Mouse (Mus musculus) MEL (cell line): ENCODE measurements around the gene Alox12e. TPM values are rescaled to one million over a fixed set of nuclear protein-coding genes. Genes with fewer than 3 reads are reported as not detected.

Experiments used
- DNase-seq: peaks from one replicate; pipeline ENCODE4 v3.0.0; 2011; ENCODE audit warnings: low read depth, low spot score
- H3K27ac ChIP-seq: 2 replicates; pipeline ENCODE4 v1.5.1; 2012; ENCODE audit warnings: low read depth, mild to moderate bottlenecking, control low read depth, low read length, moderate library complexity; ENCODE audit not compliant: control insufficient read depth
- H3K27me3 ChIP-seq, 2 experiments: fragments of 150-350 bp in 1 of 2; sonication (generic) in 1 of 2; 2 replicates each; pipeline ENCODE4 v1.6.1; 2012; ENCODE audit warnings: low read length in 2 of 2, mild to moderate bottlenecking in 2 of 2, improper control_type of control experiment in 1 of 2, moderate library complexity in 1 of 2; ENCODE audit not compliant: insufficient read depth in 2 of 2, control insufficient read depth in 1 of 2
- H3K36me3 ChIP-seq, 2 experiments: 2 replicates each; pipeline ENCODE4 v1.6.1; 2012 to 2014; ENCODE audit warnings: low read length in 2 of 2, improper control_type of control experiment in 1 of 2, inconsistent platforms in 1 of 2, mild to moderate bottlenecking in 1 of 2; ENCODE audit not compliant: insufficient read depth in 2 of 2, control insufficient read depth in 1 of 2
- H3K4me1 ChIP-seq, 2 experiments: fragments of 150-350 bp in 1 of 2; sonication (generic) in 1 of 2; 2 replicates each; pipeline ENCODE4 v1.6.1; 2012; ENCODE audit warnings: low read length in 2 of 2, improper control_type of control experiment in 1 of 2, mild to moderate bottlenecking in 1 of 2; ENCODE audit not compliant: insufficient read depth in 2 of 2, control insufficient read depth in 1 of 2
- H3K4me3 ChIP-seq, 2 experiments: fragments of 150-350 bp in 1 of 2; sonication (generic) in 1 of 2; 2 replicates each; pipeline ENCODE4 v1.5.1; 2012; ENCODE audit warnings: low read depth in 2 of 2, low read length in 2 of 2, mild to moderate bottlenecking in 2 of 2, moderate library complexity in 2 of 2, control low read depth in 1 of 2, improper control_type of control experiment in 1 of 2; ENCODE audit not compliant: control insufficient read depth in 1 of 2, insufficient read depth in 1 of 2
- H3K79me2 ChIP-seq: 2 replicates; pipeline ENCODE4 v1.6.1; 2012; ENCODE audit warnings: mild to moderate bottlenecking, low read length, moderate library complexity; ENCODE audit not compliant: control insufficient read depth, poor library complexity, insufficient read depth
- H3K9ac ChIP-seq: 2 replicates; pipeline ENCODE4 v1.6.1; 2012; ENCODE audit warnings: low read depth, mild to moderate bottlenecking, control low read depth, low read length, moderate library complexity; ENCODE audit not compliant: control insufficient read depth, poor library complexity, severe bottlenecking
- H3K9me3 ChIP-seq: fragments of 150-350 bp; sonication (generic); replicated peaks from 2 replicates; pipeline ENCODE4 v1.6.1; 2012; ENCODE audit warnings: mild to moderate bottlenecking, low read length, improper control_type of control experiment, moderate library complexity; ENCODE audit not compliant: insufficient read depth
- CHD1 ChIP-seq: IDR thresholded peaks from 2 replicates; pipeline ENCODE4 v1.6.1; 2012; ENCODE audit warnings: low read depth, mild to moderate bottlenecking, inconsistent platforms, low read length, improper control_type of control experiment
- CHD2 ChIP-seq: IDR thresholded peaks from 2 replicates; pipeline ENCODE4 v1.6.1; 2011; ENCODE audit warnings: low read length, improper control_type of control experiment
- GABPA ChIP-seq: IDR thresholded peaks from 2 replicates; pipeline ENCODE4 v1.6.1; 2012; ENCODE audit warnings: low read depth, mild to moderate bottlenecking, inconsistent platforms, low read length, improper control_type of control experiment, moderate library complexity
- JUND ChIP-seq: IDR thresholded peaks from 2 replicates; pipeline ENCODE4 v1.6.1; 2011; ENCODE audit warnings: low read depth, mild to moderate bottlenecking, improper control_type of control experiment, low read length
- MAZ ChIP-seq: IDR thresholded peaks from 2 replicates; pipeline ENCODE4 v1.6.1; 2012; ENCODE audit warnings: low read depth, mild to moderate bottlenecking, inconsistent platforms, low read length, improper control_type of control experiment
- MEF2A ChIP-seq: IDR thresholded peaks from 2 replicates; pipeline ENCODE4 v1.6.1; 2014; ENCODE audit warnings: low read depth, mild to moderate bottlenecking, inconsistent platforms, low read length, improper control_type of control experiment; ENCODE audit not compliant: poor library complexity, insufficient replicate concordance, severe bottlenecking; ENCODE audit errors: extremely low read depth
- NRF1 ChIP-seq: IDR thresholded peaks from 2 replicates; pipeline ENCODE4 v1.6.1; 2014; ENCODE audit warnings: low read depth, mild to moderate bottlenecking, inconsistent platforms, low read length, improper control_type of control experiment, moderate library complexity; ENCODE audit not compliant: poor library complexity, insufficient read depth, severe bottlenecking
- UBTF ChIP-seq: IDR thresholded peaks from 2 replicates; pipeline ENCODE4 v1.6.1; 2012; ENCODE audit warnings: low read depth, mild to moderate bottlenecking, inconsistent platforms, low read length, improper control_type of control experiment, moderate library complexity, borderline replicate concordance; ENCODE audit not compliant: insufficient read depth
- polyA plus RNA-seq, 2 experiments: library from polyadenylated mRNA; stranded (reverse) in 1 of 2; unstranded in 1 of 2; fragments of >175 nt in 1 of 2; fragments of >200 nt in 1 of 2; gene quantifications; 2 replicates each; pipeline versions ENCODE4 v1.2.1 to v1.2.4; 2012; ENCODE audit warnings: low replicate concordance in 2 of 2, low read depth in 1 of 2; ENCODE audit not compliant: insufficient read length in 2 of 2, insufficient read depth in 1 of 2, missing spikeins in 1 of 2
- total RNA-seq: library from RNA; depleted of rRNA; stranded (reverse); fragments of 300-350 nt; gene quantifications from 2 replicates; pipeline ENCODE4 v1.2.3, GENCODE M21; 2012; rRNA removed

The Alox12e gene
- total and polyA plus RNA-seq, 3 experiments, result not detected

DNA sequence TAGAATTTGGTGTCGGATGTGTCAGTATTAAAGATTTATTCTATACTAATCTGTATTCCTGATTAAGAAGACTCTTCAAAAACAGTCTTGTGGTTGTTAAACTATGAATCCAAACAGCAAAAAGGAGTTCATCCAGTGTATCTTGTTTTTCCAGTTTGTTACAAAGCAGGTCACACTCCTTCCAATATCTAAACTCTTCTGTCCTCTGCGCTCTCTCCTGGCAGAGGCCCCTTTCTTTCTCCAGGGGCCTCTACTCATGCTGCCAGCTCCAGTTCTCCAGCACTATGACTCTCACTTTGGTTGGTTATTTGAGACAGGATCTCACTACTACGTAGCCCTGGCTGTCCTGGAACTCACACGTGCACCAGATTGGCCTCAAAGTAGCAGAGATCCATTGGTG lies 56.6 kb downstream of the Alox12e start:
- Histone ChIP-seq H3K4me1 (0 out of 4 replicates have a peak, but pooled peaks cover 0 to 2% of the 10 kb centered on the region in 2 experiments), H3K4me3 (no peak overlapping the region), H3K79me2 (no peaks in the 10 kb centered on the region), H3K36me3 (no peaks in the 10 kb centered on the region), H3K9ac (no peak overlapping the region), H3K27me3 (peaks cover 6 to 20% of the 10 kb centered on the region in 2 experiments), H3K27ac (no peak overlapping the region), H3K9me3 (no peaks in the 10 kb centered on the region)
- TF ChIP-seq UBTF (no peak), GABPA (no peak), MAZ (no peak), CHD1 (no peak), CHD2 (no peak), JUND (no peak), MEF2A (no peak), NRF1 (no peak)
- no peak for DNase-seq

Other genes with a start within 250 kb of the Alox12e start
- gene Asgr2, start 230.0 kb downstream of the Alox12e start, total RNA-seq, result not detected in 2 replicates
- not detected for gene Asgr2, start 230.0 kb downstream of the Alox12e start, polyA plus RNA-seq
- gene Mgl2, start 192.3 kb downstream of the Alox12e start, total RNA-seq, result 0.12 TPM in 1 of 2 replicates, not detected in the other
- under 1 TPM in 1 of 2 experiments, not detected in 1; 0.06 TPM for gene Mgl2, start 192.3 kb downstream of the Alox12e start, polyA plus RNA-seq
- 5.0 and 8.4 TPM in 2 replicates for gene Clec10a, start 166.4 kb downstream of the Alox12e start, total RNA-seq
- gene Clec10a, start 166.4 kb downstream of the Alox12e start, polyA plus RNA-seq, result 10 to 100 TPM in 1 of 2 experiments, not detected in 1; 10.8 TPM
- gene Slc16a11, start 109.9 kb downstream of the Alox12e start, total RNA-seq, result 0.31 and 0.33 TPM in 2 replicates
- gene Slc16a11, start 109.9 kb downstream of the Alox12e start, polyA plus RNA-seq, result 1 to 10 TPM in 1 of 2 experiments, not detected in 1; 1.2 TPM
- 3.1 and 4.2 TPM in 2 replicates for gene Slc16a13, start 101.6 kb downstream of the Alox12e start, total RNA-seq
- gene Slc16a13, start 101.6 kb downstream of the Alox12e start, polyA plus RNA-seq, result 1 to 10 TPM in 1 of 2 experiments, not detected in 1; 7.9 TPM
- not detected in 2 replicates for gene Bcl6b, start 92.8 kb downstream of the Alox12e start, total RNA-seq
- not detected for gene Bcl6b, start 92.8 kb downstream of the Alox12e start, polyA plus RNA-seq
- gene 0610010K14Rik, start 84.7 kb downstream of the Alox12e start, total RNA-seq, result 60.4 and 61.8 TPM in 2 replicates
- 100 to 1,000 TPM in 1 of 2 experiments, not detected in 1; 189 TPM for gene 0610010K14Rik, start 84.7 kb downstream of the Alox12e start, polyA plus RNA-seq
- gene Gm21988, start 82.8 kb downstream of the Alox12e start, total RNA-seq, result 2.3 and 3.7 TPM in 2 replicates
- gene Gm21988, start 82.8 kb downstream of the Alox12e start, polyA plus RNA-seq, result 1 to 10 TPM in 1 of 2 experiments, not detected in 1; 4.1 TPM
- gene Rnasek, start 82.8 kb downstream of the Alox12e start, total RNA-seq, result 46.8 and 56.2 TPM in 2 replicates
- 100 to 1,000 TPM in 1 of 2 experiments, not detected in 1; 179 TPM for gene Rnasek, start 82.8 kb downstream of the Alox12e start, polyA plus RNA-seq
- not detected in 2 replicates for gene Alox12, start 67.3 kb downstream of the Alox12e start, total RNA-seq
- under 1 TPM in 1 of 2 experiments, not detected in 1; 0.03 TPM for gene Alox12, start 67.3 kb downstream of the Alox12e start, polyA plus RNA-seq
- not detected in 2 replicates for gene Alox15, start 29.4 kb upstream of the Alox12e start, total RNA-seq
- not detected for gene Alox15, start 29.4 kb upstream of the Alox12e start, polyA plus RNA-seq
- gene Pelp1, start 87.4 kb upstream of the Alox12e start, total RNA-seq, result 46.4 and 50.6 TPM in 2 replicates
- gene Pelp1, start 87.4 kb upstream of the Alox12e start, polyA plus RNA-seq, result 10 to 100 TPM in 1 of 2 experiments, not detected in 1; 70.1 TPM
- gene Arrb2, start 110.0 kb upstream of the Alox12e start, total RNA-seq, result 200 and 241 TPM in 2 replicates
- 100 to 1,000 TPM in 1 of 2 experiments, not detected in 1; 272 TPM for gene Arrb2, start 110.0 kb upstream of the Alox12e start, polyA plus RNA-seq
- gene Med11, start 129.3 kb upstream of the Alox12e start, total RNA-seq, result 43.0 and 43.3 TPM in 2 replicates
- gene Med11, start 129.3 kb upstream of the Alox12e start, polyA plus RNA-seq, result 10 to 100 TPM in 1 of 2 experiments, not detected in 1; 40.0 TPM
- gene Zmynd15, start 136.8 kb upstream of the Alox12e start, total RNA-seq, result not detected in 2 replicates
- gene Zmynd15, start 136.8 kb upstream of the Alox12e start, polyA plus RNA-seq, result under 1 TPM in 1 of 2 experiments, not detected in 1; 0.14 TPM
- not detected in 2 replicates for gene Cxcl16, start 137.4 kb upstream of the Alox12e start, total RNA-seq
- not detected for gene Cxcl16, start 137.4 kb upstream of the Alox12e start, polyA plus RNA-seq
- gene Tm4sf5, start 182.6 kb upstream of the Alox12e start, total RNA-seq, result 0.27 TPM in 1 of 2 replicates, not detected in the other
- gene Tm4sf5, start 182.6 kb upstream of the Alox12e start, polyA plus RNA-seq, result under 1 TPM in 1 of 2 experiments, not detected in 1; 0.21 TPM
- gene Vmo1, start 192.0 kb upstream of the Alox12e start, total RNA-seq, result not detected in 2 replicates
- not detected for gene Vmo1, start 192.0 kb upstream of the Alox12e start, polyA plus RNA-seq
- not detected in 2 replicates for gene Gltpd2, start 196.6 kb upstream of the Alox12e start, total RNA-seq
- under 1 TPM in 1 of 2 experiments, not detected in 1; 0.06 TPM for gene Gltpd2, start 196.6 kb upstream of the Alox12e start, polyA plus RNA-seq
- gene Psmb6, start 202.7 kb upstream of the Alox12e start, total RNA-seq, result 602 and 671 TPM in 2 replicates
- 100 to 1,000 TPM in 1 of 2 experiments, not detected in 1; 462 TPM for gene Psmb6, start 202.7 kb upstream of the Alox12e start, polyA plus RNA-seq
- not detected in 2 replicates for gene Gm40193, start 210.3 kb upstream of the Alox12e start, total RNA-seq
- gene Gm40193, start 210.3 kb upstream of the Alox12e start, polyA plus RNA-seq, result not detected
- gene Pld2, start 217.4 kb upstream of the Alox12e start, total RNA-seq, result 0.07 and 0.15 TPM in 2 replicates
- gene Pld2, start 217.4 kb upstream of the Alox12e start, polyA plus RNA-seq, result under 1 TPM in 1 of 2 experiments, not detected in 1; 0.39 TPM
- gene Mink1, start 240.3 kb upstream of the Alox12e start, total RNA-seq, result 25.0 and 33.8 TPM in 2 replicates
- gene Mink1, start 240.3 kb upstream of the Alox12e start, polyA plus RNA-seq, result 100 to 1,000 TPM in 1 of 2 experiments, 10 to 100 TPM in 1; 57.3 to 230 TPM